Mouse (Mus musculus) midbrain, embryonic 13.5 days (tissue): ENCODE data around the gene Ppara. TPM values are rescaled to one million over a fixed set of nuclear protein-coding genes. Genes with fewer than 3 reads are reported as not detected.

Experiments
- ATAC-seq: fragments of 200-750 bp; cut with Nextera tagmentation; 2 replicates; pipeline ENCODE4 v1.8.0; 2017; ENCODE audit warnings: mild to moderate bottlenecking, moderate TSS enrichment, moderate library complexity
- H3K27ac ChIP-seq: fragments of 300-500 bp; sonication (generic); 2 replicates; pipeline ENCODE4 v1.5.1; 2015; ENCODE audit warnings: inconsistent platforms, mild to moderate bottlenecking, moderate library complexity
- H3K27me3 ChIP-seq: fragments of 300-500 bp; sonication (generic); 2 replicates; pipeline ENCODE4 v1.6.1; 2015; ENCODE audit warnings: mild to moderate bottlenecking, inconsistent platforms
- H3K36me3 ChIP-seq: fragments of 300-500 bp; sonication (generic); 2 replicates; pipeline ENCODE4 v1.6.1; 2015; ENCODE audit warnings: mild to moderate bottlenecking, inconsistent platforms
- H3K4me1 ChIP-seq: fragments of 300-500 bp; sonication (generic); replicated peaks from 2 replicates; pipeline ENCODE4 v1.6.1; 2015; ENCODE audit warnings: inconsistent platforms
- H3K4me2 ChIP-seq: fragments of 300-500 bp; sonication (generic); replicated peaks from 2 replicates; pipeline ENCODE4 v1.6.1; 2015; ENCODE audit warnings: moderate library complexity, mild to moderate bottlenecking, inconsistent platforms
- H3K4me3 ChIP-seq: fragments of 300-500 bp; sonication (generic); replicated peaks from 2 replicates; pipeline ENCODE4 v1.5.1; 2015; ENCODE audit warnings: mild to moderate bottlenecking, inconsistent platforms
- H3K9ac ChIP-seq: fragments of 300-500 bp; sonication (generic); replicated peaks from 2 replicates; pipeline ENCODE4 v1.6.1; 2015; ENCODE audit warnings: mild to moderate bottlenecking, inconsistent platforms
- H3K9me3 ChIP-seq: fragments of 300-500 bp; sonication (generic); 2 replicates; pipeline ENCODE4 v1.6.1; 2016; ENCODE audit warnings: mild to moderate bottlenecking, inconsistent platforms
- WGBS: fragments of 180-500 bp; shearing (Covaris S2); methylation state at CpG from one replicate; pipeline ENCODE4 v1.1.7; 2015; 5-methylcytosine and 5-hydroxymethylcytosine counted together
- polyA plus RNA-seq: library from polyadenylated mRNA; unstranded; fragments of >200 nt; fragmentation: Nextera tagmentation; extraction: Ambion mirVana; gene quantifications from 2 replicates; pipeline ENCODE4 v1.2.1, GENCODE M21; 2015

The Ppara gene
- polyA plus RNA-seq, 1 experiment from 2014 or later, result 0.96 TPM

DNA sequence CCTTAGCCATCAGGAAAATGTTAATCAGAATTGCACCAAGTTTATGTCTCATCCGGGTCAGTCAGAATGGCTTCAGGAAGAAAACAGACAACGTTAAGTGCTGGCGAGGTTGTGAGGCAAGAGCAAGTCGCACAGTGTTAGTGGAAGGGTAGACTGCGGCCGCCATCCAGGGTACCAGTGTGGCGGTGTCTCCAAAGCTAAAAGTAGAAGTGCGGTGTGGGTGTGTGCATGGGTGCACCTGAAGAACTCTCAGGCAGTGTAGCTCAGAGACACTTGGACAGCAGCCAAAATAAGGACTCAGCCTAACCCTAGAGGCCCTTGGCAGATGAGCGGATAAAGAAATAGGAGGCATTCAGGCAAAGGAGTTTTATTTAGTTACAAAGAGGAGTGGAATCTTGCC, 14.4 kb downstream of the Ppara start:
- ATAC-seq, result no peak
- H3K36me3 ChIP-seq, result no peaks in the 10 kb centered on the region

DNA sequence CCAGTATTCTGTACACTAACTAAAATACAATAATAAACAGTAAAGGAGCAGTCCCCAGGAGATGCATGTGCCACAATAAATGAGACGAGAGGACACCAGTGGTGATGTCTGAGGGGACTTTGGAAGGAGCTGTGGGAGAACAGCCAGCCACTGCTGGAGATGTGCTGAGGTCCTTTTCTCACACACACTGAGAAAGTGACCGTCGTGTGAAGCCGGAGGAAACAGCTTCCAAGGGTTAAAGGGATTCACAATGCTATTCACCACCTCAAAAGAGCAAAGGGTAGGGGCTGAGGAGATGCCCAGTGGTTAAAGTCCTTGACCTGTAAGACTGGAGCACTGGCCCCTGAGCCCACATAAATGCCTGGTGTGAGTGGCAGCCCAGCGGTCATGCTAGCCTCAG, 15.3 kb downstream of the Ppara start:
- H3K4me2 ChIP-seq, result no peak overlapping the region
- no peak for ATAC-seq
- no peaks in the 10 kb centered on the region for H3K36me3 ChIP-seq
- WGBS, result 89% methylated on average over 5 of the region's 5 CpGs
- H3K27ac ChIP-seq, result no peak overlapping the region
- no peak overlapping the region for H3K9ac ChIP-seq
- H3K9me3 ChIP-seq, result peaks cover 9% of the 10 kb centered on the region
- no peaks in the 10 kb centered on the region; the same call in 1 of the 2 replicates for H3K27me3 ChIP-seq
- no peak overlapping the region for H3K4me3 ChIP-seq
- no peaks in the 10 kb centered on the region for H3K4me1 ChIP-seq

More for the DNA sequence above, 14.4 kb downstream of the Ppara start:
- 95% methylated on average over 9 of the region's 9 CpGs for WGBS
- Histone ChIP-seq H3K4me3 (no peak overlapping the region), H3K27me3 (no peaks in the 10 kb centered on the region; the same call in 1 of the 2 replicates), H3K4me2 (no peak overlapping the region), H3K9ac (no peak overlapping the region), H3K27ac (no peak overlapping the region), H3K4me1 (no peaks in the 10 kb centered on the region), H3K9me3 (peaks cover 9% of the 10 kb centered on the region)

DNA sequence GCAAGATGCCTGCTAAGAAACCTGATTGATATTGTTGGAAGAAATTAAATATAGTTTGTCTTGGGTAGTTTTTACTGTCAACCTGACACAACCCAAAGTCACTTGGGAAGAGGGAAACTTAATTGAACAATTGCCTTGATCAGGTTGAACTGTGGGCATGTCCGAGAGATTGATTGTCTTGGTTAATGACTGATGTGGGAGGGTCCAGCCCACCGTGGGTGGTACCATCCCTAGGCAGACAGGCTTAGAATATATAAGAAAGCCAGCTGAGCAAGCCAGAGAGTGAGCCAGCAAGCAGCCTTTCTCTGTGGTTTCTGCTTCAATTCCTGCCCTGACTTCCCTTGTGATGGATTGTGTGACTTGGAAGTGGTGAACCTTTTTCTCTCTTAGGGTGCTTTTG, 17.9 kb downstream of the Ppara start:
- 74% methylated on average over 2 of the region's 2 CpGs for WGBS
- no peak for ATAC-seq
- Histone ChIP-seq H3K4me2 (no peak overlapping the region), H3K27me3 (no peaks in the 10 kb centered on the region; the same call in 1 of the 2 replicates), H3K4me3 (no peak overlapping the region), H3K4me1 (no peaks in the 10 kb centered on the region), H3K36me3 (no peaks in the 10 kb centered on the region), H3K9me3 (peaks cover 9% of the 10 kb centered on the region), H3K27ac (no peak overlapping the region), H3K9ac (no peak overlapping the region)

DNA sequence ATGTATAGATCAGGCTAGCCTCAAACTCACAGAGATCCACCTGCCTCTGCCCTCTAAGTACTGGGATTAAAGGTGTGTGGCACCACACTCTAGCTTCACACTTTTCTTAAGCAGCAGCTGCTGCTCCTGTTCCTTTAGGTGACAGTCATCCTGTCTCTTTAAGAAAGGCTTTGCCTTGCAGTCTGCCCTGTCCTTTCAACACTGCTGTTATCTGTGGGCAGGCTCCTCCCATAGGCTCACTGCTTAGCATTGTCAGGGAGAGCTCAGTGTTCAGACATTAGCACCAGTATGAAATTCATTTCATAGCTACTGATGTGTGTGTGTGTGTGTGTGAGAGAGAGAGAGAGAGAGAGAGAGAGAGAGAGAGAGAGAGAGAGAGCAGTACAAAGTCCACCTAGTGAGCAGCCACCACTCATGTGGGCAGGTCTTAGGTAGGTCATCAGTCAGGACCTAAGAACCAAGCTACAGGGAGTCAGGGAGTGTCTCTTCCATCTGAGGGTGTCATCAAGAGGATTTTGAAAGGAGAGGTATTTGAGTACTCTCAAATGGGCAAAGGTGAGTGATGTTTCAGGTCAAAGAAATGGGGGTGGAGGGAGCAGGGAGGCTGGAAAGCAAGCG, 19.4 kb downstream of the Ppara start:
- Histone ChIP-seq H3K9ac (no peak overlapping the region), H3K27me3 (no peaks in the 10 kb centered on the region; the same call in 1 of the 2 replicates), H3K4me2 (no peak overlapping the region), H3K36me3 (no peaks in the 10 kb centered on the region), H3K4me1 (no peaks in the 10 kb centered on the region), H3K9me3 (peaks cover 11% of the 10 kb centered on the region), H3K4me3 (no peak overlapping the region), H3K27ac (no peak overlapping the region)
- no peak for ATAC-seq
- 80% methylated on average over 1 of the region's 1 CpGs for WGBS

DNA sequence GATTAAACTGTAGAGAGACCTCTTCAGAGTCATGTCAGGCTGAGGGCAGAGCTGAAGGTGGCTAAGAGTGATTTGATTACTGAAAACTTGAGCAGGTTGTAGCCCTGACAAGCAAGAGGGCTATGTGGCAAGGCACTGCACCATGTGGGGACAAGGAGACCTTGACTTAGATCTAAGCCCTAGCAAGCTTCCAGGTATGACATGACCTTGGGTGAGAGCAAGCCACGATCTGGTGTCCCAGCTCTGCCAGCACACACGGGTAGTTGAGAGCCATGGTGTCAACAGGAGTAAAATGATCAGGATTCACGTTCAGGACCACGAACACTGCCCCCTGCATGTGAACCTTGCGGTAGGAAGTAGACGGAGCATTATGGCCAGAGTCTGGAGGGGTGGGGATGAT, 20.4 kb downstream of the Ppara start:
- Histone ChIP-seq H3K4me1 (no peaks in the 10 kb centered on the region), H3K27ac (no peak overlapping the region), H3K9ac (no peak overlapping the region), H3K4me3 (no peak overlapping the region), H3K36me3 (no peaks in the 10 kb centered on the region), H3K4me2 (no peak overlapping the region), H3K9me3 (peaks cover 12% of the 10 kb centered on the region), H3K27me3 (no peaks in the 10 kb centered on the region; the same call in 1 of the 2 replicates)
- ATAC-seq, result no peak
- 79% methylated on average over 6 of the region's 6 CpGs for WGBS

DNA sequence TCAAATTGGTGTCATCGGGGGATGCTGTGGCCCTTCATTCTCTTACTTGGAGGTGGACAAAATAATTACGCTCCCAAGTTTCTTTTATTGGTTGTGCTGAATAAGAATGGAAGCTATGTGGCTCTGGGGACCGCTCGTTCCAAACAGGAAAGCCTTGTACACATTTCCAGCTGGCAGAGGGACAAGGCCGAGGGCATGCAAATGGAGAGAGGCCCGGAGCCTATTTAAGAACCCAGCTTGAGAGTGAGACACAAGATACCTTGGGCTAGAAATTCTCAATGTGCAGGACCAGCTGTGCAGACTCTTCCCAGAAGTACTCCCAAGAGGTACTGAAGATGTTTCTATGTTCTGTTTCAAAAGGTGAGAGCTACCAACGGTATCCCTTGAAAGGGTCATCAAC, 21.8 kb downstream of the Ppara start:
- H3K4me1 ChIP-seq, result no peaks in the 10 kb centered on the region
- H3K27me3 ChIP-seq, result no peaks in the 10 kb centered on the region; the same call in 1 of the 2 replicates
- ATAC-seq, result no peak
- H3K9ac ChIP-seq, result no peak overlapping the region
- no peaks in the 10 kb centered on the region for H3K36me3 ChIP-seq
- no peak overlapping the region for H3K27ac ChIP-seq
- peaks cover 11% of the 10 kb centered on the region for H3K9me3 ChIP-seq
- H3K4me2 ChIP-seq, result no peak overlapping the region
- no peak overlapping the region for H3K4me3 ChIP-seq
- WGBS, result 94% methylated on average over 7 of the region's 7 CpGs

DNA sequence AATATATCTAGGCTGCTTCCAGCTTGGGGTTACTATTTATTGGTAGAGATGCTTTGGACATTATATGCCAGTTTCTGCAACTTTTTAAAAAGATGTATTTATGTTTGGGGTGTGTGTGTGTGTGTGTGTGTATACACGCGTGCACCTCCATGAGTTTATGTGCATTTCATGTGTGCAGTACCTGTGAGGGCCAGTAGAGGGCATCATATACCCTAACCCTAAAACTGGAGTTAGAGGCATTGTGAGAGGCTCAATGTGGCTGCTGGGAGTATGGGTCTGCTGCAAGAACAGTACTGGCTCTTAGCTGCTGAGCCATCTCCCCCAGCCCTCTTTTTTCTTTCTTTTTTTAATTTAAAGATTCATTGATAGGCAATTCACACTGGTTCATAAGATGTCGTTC, 23.0 kb downstream of the Ppara start:
- 98% methylated on average over 3 of the region's 3 CpGs for WGBS

DNA sequence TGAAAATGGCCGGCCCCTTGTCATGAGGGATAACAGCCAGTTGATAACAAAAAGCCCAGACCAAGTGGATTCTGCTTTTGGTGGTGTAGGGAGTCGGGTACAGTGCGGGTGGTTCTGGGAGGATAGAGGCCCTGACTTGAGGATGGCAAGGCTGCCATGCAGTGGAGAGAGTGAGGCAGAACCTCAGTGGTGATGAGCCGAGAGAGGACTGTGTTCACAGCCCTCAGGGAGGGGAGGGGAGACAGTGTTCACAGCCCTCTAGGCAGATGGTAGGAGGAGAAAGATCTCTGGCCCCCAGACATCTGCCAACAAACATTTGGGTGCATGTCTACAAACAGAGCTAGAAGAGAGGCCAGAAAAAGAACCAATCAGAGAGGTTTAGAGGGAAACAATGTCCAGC, 28.0 kb downstream of the Ppara start:
- H3K36me3 ChIP-seq, result no peaks in the 10 kb centered on the region
- no peaks in the 10 kb centered on the region for H3K27me3 ChIP-seq
- no peak overlapping the region for H3K4me2 ChIP-seq
- ATAC-seq, result no peak
- 0 out of 2 replicates have a peak, but pooled peaks cover 3% of the 10 kb centered on the region for H3K9me3 ChIP-seq
- H3K4me3 ChIP-seq, result no peak overlapping the region
- 78% methylated on average over 4 of the region's 4 CpGs for WGBS
- H3K4me1 ChIP-seq, result no peaks in the 10 kb centered on the region
- no peak overlapping the region; the same call in 1 of the 2 replicates for H3K27ac ChIP-seq
- H3K9ac ChIP-seq, result no peak overlapping the region

More for the DNA sequence above, 23.0 kb downstream of the Ppara start:
- no peak overlapping the region for H3K4me3 ChIP-seq
- no peak overlapping the region for H3K4me2 ChIP-seq
- H3K27me3 ChIP-seq, result no peaks in the 10 kb centered on the region
- H3K9me3 ChIP-seq, result 0 out of 2 replicates have a peak, but pooled peaks cover 3% of the 10 kb centered on the region
- H3K27ac ChIP-seq, result no peak overlapping the region
- H3K9ac ChIP-seq, result no peak overlapping the region
- H3K36me3 ChIP-seq, result no peaks in the 10 kb centered on the region
- ATAC-seq, result no peak
- no peaks in the 10 kb centered on the region for H3K4me1 ChIP-seq

DNA sequence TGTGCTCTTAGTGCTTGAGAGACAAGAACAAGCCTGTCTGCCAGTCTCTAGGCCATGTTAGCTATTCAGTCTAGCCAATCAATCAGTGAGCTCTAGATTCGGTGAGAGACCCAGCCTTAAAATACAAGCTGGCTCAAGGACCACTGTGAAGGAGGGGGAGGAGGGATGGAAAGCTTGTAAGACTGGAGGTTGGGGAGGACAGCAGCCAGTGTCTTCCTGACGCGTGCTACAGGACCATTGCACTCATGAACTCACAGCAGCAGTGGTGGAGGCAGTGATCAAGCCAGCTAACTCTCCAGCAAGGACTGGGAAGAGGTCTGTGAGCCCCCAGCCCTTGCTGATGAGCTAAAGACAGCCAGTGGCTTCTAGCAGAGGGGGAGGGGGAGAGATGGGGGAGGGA, 30.2 kb downstream of the Ppara start:
- ATAC-seq, result no peak
- H3K36me3 ChIP-seq, result no peaks in the 10 kb centered on the region
- WGBS, result 44% methylated on average over 3 of the region's 3 CpGs

DNA sequence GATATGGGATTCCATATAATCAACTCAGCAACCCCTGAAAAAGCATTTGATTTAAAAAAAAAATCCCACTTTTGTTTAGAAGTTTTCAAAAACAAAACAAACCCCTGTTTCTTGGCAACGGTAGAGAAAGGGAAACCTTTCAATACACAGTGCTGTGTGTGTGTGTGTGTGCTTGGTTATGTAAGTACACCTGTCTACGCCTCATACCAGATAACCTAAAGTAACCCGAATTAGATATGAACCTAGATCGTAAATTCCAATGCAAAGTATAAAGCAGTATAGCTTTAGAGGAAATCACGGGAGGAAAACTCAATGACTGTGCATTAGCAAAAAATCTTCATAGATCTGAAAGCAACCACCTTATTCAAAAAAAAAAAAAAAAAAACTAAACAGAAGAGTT, 31.9 kb downstream of the Ppara start:
- WGBS, result 90% methylated on average over 5 of the region's 5 CpGs
- Histone ChIP-seq H3K4me2 (no peak overlapping the region), H3K36me3 (no peaks in the 10 kb centered on the region), H3K4me3 (no peak overlapping the region), H3K27ac (no peak overlapping the region), H3K27me3 (no peaks in the 10 kb centered on the region), H3K9me3 (no peaks in the 10 kb centered on the region), H3K9ac (no peak overlapping the region), H3K4me1 (no peaks in the 10 kb centered on the region)
- no peak for ATAC-seq

More for the DNA sequence above, 30.2 kb downstream of the Ppara start:
- no peaks in the 10 kb centered on the region for H3K9me3 ChIP-seq
- no peak overlapping the region for H3K4me2 ChIP-seq
- no peak overlapping the region for H3K4me3 ChIP-seq
- H3K4me1 ChIP-seq, result no peaks in the 10 kb centered on the region
- no peak overlapping the region for H3K9ac ChIP-seq
- no peaks in the 10 kb centered on the region for H3K27me3 ChIP-seq
- H3K27ac ChIP-seq, result no peak overlapping the region

DNA sequence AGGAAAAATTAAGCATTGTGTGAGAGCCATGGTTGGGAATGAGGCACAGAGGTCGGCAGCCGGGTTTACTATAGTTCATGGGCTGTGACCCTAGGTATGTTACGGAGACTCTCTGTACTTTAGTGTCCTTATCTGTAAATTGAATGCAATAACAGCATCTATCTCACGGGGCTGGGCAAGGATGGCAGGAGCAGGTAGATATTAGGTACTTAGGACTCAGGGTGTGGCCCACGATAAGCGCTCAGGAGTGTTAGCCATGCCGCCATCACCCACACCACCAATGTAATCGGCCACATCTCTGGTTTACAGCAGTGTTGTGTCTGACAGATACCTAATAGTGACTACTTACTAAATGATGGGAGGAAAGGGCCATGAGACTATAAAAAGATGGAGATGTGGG, 34.2 kb downstream of the Ppara start:
- 94% methylated on average over 8 of the region's 8 CpGs for WGBS
- H3K27me3 ChIP-seq, result no peaks in the 10 kb centered on the region
- ATAC-seq, result no peak

DNA sequence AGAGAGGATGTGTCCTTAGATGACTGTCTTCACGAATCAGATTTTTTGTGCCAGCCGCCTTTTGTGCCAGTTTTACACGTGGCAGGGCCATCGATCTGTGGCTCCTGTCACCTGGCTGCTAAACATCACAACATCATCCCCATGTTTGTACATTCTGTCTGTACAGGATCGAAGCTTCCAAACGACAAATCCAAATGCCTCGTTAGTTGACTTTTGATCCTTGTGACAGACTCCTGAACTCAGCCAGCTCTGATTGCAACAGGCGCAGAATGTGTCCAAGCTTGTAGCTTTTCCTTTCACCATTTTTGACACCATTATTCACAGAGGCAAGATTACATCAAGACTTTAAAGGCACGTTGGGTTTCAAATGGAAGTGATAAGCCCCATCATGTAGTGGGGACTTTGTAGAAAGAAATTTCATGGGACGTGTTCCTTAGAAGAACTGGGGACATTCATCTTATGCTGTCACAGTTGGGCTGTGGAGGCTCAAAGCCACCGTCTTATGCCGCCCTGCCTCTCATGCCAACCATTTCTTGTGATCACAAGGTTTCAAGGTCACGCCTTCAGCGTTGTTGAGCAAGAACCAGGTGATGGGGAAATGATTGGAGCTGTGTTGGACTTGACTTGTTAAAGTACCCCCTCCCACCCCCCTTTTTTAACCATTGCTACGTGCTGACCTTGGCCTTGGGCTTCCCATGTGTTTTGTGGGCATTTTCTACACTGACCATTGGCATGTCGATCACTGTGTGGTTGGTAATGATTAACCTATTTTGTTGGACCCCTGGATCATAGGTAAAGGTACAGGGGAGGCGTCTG, 36.7 kb downstream of the Ppara start:
- Histone ChIP-seq H3K4me2 (no peak overlapping the region), H3K9ac (no peak overlapping the region), H3K27me3 (no peaks in the 10 kb centered on the region), H3K4me3 (no peak overlapping the region), H3K4me1 (no peaks in the 10 kb centered on the region), H3K9me3 (no peaks in the 10 kb centered on the region), H3K27ac (no peak overlapping the region), H3K36me3 (no peaks in the 10 kb centered on the region)
- no peak for ATAC-seq
- WGBS, result 88% methylated on average over 17 of the region's 17 CpGs

More for the DNA sequence above, 34.2 kb downstream of the Ppara start:
- H3K9me3 ChIP-seq, result no peaks in the 10 kb centered on the region
- no peak overlapping the region for H3K4me3 ChIP-seq
- H3K27ac ChIP-seq, result no peak overlapping the region
- no peaks in the 10 kb centered on the region for H3K4me1 ChIP-seq
- no peak overlapping the region for H3K4me2 ChIP-seq
- H3K36me3 ChIP-seq, result no peaks in the 10 kb centered on the region
- no peak overlapping the region for H3K9ac ChIP-seq
